Mouse (Mus musculus) CD8-positive naive resting alpha-beta T cell, adult 2 months (primary cell): Measurements from ENCODE around the gene Trim2.

Source experiments
- DNase-seq, 2 experiments: peaks; one replicate each; pipeline ENCODE4 v3.0.0; 2022; ENCODE audit warnings: low read depth in 2 of 2, low spot score in 2 of 2

The Trim2 gene

DNA sequence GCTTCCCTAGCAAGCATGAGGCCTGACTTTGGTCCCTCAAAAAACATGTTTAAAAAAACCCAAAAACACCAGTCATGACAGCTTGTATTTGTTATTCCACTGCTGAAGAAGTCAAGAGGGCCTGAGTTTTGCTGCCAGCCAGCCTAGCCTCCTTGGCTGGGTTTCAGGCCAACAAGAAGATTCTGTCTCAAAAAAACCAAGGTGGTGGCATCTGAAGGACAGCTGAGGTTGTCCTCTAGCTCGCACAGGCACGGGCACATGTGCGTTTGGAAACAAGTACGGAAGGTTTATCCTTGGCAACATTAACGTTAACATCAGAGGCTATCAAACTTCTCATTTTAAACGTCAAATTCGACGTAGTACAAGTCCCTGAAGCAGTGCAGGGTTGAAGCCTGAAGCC lies 79.0 kb downstream of the Trim2 start:
- no peak for DNase-seq

DNA sequence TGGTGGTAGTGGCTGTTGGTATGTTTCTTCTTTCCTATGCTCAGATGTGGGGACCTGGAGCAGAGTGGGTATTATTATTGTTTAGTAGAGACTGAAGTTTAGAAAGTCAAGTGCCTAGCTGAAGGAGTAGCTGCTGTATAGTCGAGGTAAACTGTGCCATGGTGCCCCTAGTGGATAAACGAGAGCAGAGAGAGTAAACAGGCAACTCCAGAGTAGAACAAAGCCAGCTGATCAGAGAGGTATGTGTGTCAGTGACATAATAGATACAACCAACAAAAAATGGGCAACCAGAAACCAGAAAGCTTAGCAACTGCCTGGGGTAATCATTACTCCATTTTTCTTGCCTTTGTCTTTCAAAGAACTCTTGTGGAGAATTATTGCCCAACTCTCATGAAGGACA lies 81.7 kb downstream of the Trim2 start:
- no peak for DNase-seq

DNA sequence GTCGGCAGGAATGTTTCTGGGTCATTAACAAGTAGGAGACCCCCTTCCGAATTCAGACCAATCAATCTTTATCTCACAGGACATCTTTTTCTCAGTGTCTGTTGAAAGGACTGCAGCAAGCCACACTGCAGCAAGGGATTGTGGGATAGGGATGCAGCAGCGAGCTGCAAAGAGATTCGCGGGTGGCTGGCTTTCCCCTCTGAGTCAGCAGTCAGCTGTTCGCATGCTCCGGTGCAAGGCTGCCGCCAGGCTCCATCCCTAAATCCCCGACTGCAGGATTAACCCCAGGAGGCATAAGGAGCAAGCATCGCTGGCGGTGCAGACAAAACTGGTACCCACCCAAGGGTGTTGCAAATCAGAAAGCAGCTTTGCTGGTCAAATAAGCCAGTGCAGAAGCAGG lies 85.9 kb downstream of the Trim2 start:
- DNase-seq = no peak

DNA sequence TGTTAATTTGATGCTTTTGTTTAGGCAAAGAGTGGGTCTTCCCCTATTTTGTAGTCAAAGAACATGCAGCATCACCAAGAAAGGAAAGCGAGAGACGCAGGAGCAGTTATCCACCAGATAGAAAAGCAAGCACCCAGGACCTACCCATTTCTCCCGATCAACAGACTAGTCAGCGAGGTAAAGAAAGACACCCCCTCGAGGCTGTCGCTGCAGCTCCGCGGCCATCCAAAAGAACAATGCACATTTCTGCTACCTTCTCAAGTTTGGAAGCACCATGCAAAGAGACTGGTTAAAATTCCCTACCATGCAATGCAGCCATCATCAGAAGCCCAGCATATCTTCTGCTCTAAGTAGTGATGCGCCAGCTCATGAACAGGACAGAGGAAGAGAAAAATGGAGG lies 86.4 kb downstream of the Trim2 start:
- no peak for DNase-seq

DNA sequence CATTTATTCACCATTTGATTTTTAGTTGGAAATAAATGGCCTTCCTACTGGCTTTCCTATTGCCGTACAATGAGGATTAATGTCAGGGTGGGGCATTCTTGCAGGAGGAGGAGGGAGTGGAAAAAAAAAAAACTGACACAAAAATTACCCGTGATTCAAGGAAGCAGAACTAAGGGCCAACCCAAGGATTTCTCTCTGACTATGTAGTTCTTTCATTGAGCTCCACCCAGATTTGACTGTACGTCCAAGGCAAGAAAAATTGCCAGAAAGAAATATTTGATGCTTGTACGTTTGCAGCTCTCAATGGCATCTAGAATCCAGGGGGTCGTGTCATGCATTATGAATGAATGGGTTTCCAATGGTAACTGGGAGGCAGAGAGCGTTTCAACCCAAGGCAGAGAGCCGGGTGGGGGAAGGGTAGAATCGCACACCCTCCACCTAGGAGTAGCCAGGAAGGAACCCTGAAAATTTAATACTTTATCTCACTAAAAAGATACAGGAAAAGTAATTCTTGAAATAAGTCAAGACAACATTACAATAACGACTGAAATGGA lies 86.9 kb downstream of the Trim2 start:
- no peak for DNase-seq

DNA sequence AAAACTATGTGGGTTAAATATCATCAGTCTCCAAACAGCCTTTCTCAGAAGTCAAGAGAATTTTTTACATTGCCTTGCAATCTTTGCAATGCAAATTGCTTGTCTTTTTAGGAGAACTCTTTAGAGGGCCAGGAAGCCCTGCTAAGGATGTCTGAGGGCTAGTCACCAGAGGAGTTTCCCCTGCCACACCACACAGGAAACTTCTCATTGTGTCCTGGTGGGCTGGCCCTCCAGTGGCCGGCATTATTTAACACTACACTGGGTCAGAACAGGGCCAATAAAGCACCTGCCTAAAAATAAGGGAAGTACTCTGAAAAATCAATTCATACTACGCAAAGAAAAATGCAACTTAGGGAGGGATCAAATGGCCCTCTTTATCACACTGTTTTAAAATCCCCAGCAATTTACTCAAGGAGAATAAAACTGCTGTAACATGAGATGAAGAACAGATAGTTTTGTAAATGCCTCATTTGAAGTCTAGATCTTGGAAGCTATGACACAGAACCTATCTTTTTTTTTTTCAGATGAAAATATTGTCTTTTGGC lies 87.4 kb downstream of the Trim2 start:
- DNase-seq = no peak

DNA sequence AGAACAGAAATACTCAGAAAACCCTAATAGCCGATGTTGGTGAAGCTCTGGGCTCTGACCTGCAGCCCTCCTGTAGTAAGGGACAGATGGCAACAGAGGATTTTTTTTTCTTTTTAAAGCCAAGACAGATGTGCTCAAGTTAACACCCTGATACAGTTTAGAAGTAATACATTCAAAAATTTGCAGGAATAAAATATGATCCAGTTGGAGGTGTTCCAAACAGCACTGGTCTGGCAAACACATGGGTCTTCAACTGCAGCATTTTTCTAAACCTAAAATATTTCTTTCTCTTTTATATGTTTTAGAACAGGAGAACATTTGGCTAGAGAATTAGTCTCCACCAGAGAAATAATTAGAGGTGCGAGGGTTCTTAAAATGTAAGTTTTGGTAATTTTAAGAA lies 88.2 kb downstream of the Trim2 start:
- DNase-seq = no peak

DNA sequence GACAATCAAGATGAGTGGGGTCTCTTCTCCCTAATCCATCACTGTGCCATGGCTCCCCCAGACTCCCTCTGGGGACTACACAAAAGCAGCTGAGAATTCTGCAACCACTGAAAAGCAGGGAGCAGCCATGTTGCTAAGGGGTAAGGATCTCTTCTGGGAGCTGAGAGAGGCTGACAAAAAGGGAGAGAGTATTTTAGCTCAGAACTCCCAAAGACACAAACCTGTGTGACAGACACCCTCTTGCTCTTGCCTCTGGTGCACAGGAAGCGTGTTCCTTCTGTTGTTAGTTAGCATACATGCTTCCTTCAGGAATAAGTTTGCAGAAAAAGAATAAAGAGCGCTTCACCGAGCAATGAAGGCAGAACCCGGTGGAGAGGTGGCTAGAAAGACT lies 88.7 kb downstream of the Trim2 start:
- no peak for DNase-seq

DNA sequence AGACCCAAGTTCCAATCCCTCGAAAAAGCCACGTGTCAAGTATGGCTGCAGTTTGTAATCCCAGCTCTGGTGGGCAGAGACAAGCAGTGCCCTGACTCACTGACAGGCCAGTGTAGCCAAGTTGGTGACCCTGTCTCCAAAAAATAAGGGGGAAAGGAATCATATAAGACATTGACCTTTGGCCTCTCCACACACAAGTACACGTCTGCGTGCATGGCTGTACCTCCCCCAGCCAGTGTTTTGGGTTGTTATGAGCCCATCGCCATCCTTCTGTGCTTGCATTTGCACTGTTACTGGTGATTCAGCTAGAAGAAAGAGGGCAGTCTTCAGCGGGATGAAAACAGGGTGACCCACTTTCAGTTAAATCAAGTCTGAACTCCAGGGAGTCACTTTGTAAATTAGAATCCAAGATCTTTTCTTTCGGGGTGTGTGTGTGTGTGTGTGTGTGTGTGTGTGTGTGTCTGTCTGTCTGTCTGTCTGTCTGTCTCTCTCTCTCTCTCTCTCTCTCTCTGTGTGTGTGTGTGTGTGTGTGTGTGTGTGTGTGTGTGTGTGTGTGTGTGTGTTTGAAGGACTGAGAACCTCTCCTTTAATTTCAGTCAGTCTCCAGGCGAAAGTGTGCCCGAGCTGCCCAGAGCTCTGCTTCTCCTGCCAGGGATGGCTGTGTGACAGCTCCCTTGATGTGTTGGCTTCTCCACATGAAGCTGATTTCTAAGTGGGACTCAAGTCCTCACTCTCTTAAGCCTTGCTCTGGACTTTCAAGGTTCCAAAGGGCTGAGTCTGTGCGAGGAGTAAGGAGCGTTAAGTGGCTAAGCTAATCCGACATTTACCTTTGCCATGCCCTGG lies 89.3 kb downstream of the Trim2 start:
- no peak for DNase-seq

DNA sequence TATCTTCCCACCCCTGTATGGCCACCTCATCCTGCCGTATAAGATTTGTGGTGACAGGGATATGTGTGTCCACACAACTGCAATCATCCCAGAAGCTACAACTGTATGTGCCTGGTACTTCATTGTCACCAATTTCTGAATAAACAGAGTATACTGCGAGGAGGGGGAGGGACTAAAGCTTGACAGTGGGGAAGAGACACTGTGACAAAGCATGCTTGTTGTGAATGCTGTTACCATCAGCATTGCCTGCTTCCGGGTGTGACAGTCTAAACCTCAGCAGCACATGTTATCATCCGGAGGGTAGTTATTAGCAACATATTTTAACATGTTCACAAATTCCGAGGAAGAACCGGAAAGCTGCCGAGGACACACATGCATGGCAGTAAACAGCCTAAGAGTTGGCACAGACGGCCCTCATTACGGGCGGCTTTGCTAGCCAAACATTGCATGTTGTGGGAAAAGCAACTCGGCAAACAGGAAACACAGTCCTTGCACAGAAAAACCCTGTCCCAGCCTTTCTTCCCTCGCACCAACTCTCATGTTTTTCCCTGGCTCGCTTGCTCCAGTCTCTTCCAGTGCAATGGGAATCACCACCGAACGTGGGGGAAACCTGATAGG lies 90.8 kb downstream of the Trim2 start:
- no peak for DNase-seq

DNA sequence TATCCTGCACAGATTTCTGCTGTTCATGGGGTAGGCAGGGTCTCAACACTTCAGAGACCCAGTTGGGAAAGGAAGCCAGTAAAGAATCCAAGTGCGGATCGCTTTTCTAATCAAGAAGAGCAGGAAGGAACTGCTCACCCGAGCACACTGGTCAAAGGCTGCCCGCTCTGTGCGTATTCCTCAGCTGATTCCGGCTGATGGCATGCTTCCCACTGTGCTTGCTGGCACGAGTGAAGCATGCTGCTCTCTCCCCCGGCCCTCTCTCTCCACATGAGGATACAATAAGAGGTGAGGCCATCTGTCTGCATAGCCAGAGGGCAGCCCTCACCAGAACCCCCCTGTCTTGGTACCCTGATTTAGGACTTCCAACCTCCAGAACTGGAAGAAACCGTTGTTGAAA lies 91.4 kb downstream of the Trim2 start:
- DNase-seq = no peak

DNA sequence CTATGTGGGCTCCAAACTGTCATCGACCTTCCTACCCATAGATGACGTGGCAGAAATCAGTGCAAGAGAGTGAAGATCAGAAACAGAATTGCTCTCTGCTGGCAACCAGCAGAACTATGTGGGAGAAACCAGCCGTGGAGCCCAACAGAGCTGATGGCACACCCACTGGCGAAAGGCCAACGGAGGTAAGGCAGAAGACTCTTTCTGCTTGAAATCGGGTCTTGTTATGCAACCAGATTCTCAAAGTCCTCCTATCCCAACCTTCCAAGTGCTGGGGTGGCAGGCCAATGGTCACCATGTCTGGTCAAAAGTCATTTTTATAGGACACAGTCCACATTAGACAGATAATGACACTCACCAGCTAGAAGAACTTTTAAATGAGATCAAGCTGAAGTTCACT lies 92.2 kb downstream of the Trim2 start:
- DNase-seq = no peak

DNA sequence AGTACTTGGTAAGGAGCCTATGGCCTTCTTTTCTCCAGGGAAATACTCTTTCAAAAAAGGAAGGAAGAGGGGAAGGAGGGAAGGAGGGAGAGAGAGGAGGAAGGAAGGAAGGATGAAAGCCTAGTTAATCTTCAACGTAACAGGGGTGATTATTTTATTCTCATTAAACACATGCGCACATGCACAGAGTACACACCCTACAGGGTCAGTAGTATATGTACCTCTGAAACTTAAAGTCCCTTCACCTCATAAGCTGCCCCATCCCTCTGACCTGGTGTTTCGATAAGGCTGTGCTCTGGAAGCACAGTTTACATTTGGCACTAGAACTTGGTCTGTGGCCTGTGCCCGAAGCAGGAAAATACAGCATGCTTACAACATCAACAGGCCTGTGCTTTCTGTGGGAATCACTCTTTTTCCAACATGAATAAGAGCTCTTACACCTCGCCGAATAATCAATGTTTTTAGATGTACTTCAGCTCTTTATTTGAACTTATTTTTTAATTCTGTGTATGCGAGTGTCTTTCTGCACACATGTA lies 95.3 kb downstream of the Trim2 start:
- DNase-seq = no peak

DNA sequence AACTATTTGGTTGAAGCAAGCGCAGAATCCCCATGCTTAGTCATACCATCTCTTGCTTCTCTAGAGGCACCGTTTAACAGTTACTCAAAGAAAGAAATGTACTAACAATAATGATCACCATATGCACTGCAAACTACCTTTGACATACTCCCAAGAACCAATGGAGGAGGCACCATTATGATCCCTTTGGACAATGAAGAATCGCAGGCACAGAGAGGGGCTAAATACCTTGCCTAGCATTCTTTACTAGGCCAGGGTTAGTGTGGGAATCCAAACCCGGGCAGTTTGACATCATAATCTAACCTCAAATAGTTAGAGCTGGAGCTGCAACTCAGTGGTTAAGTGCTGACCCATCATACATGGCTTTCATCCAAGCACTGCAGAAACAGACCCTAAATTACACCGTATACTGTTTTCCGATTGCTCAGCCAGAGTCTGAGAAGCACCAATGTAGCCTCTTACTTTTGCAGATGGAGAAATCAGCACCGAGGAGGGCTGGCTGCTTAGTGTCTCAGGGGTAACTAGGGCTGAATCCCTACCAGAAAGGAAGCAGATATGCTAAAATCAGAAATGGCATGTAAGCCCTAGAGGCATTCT lies 97.7 kb downstream of the Trim2 start:
- no peak for DNase-seq

DNA sequence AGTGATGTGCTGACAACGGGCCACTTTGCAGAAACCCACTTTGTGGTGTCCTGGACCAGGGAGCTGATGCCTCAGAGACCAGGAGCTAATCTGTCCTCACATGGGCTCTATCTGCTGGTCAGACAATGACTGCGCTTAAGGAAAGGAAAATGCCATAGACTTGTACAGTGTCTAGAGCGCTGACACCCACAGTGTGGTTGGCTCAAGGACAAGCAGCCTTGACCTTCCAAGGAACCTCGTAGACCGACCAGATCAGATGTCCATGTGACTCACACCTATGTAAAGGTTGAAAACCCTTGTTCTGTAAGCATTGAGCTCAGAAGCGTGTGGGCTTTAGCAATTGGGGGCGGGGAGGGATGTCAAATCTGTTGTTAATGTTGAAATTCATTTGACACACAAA lies 98.2 kb downstream of the Trim2 start:
- DNase-seq = no peak

DNA sequence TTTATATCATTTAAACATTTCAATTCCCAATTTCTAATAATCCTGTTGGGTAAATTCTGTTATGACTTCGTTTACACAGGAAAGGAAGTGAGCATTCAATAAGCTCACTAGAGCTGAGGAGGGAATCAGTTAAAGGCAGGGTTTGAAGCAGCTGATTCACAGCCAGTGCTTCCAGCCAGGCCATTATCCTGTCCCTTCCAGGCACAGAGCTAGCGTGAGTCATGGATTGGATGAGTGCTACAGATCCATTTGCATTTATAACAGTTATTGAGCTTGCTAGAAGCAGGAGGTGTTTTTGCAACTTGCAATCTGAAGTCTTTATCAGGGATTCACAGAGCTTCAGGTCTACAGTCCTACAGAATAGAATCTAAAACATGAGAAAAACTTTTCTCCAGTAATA lies 99.3 kb downstream of the Trim2 start:
- DNase-seq = no peak

DNA sequence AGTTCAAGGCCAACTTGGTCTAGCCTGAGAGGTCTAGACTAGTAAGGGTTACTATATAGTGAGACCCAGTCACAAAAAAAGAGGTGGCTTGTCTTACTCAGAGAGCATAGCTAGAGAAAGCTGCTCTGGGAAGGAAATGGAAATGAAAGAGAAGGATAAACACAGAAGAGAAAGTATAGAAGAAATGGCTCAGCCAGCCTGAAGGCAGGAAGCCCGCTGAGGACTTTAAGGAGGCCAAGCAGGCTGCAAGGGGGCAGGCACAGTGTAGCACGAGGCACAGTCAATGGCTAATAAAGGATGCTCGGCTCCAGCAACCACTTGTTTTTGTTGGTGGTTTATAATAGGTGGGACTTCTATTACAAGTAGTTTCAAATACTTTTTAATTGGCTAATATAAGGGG lies 100.6 kb downstream of the Trim2 start:
- DNase-seq = no peak

DNA sequence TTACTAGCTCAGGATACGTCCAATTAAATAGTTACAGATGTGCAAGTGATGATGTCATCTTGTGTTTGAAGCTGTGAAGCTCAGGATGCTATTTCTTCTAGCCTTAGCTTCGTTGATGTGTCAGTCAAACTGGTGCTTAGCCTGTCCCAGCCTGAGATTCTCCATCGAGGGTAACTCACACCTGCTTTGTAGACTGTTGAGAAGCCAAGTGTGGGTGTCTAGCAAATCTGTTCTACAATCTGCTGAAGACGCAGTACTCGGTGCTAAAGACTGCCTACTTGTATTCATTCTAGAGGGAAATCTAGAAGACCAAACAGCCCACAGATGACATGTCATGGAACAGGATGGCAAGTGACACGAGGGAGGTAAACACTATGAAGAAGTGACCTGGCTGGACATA lies 101.0 kb downstream of the Trim2 start:
- DNase-seq = no peak

DNA sequence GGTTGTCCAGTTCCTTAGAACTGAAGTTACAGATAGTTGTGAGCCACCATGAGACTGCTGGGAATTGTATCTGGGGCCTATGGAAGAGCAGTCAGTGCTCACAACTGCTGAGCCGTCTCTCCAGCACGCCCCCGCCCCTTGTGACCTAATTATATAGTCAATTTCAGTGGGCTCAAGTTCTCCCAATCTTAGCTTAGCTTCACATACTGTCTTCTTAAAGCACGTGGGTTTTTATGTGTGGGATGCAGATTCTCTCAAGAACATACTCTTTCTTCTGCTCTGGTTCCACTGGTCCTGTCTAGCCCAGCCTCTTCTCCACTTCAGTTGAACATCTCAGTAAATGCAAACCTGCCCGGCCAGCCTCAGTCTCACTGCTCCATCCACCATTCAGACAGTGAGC lies 102.0 kb downstream of the Trim2 start:
- no peak for DNase-seq

DNA sequence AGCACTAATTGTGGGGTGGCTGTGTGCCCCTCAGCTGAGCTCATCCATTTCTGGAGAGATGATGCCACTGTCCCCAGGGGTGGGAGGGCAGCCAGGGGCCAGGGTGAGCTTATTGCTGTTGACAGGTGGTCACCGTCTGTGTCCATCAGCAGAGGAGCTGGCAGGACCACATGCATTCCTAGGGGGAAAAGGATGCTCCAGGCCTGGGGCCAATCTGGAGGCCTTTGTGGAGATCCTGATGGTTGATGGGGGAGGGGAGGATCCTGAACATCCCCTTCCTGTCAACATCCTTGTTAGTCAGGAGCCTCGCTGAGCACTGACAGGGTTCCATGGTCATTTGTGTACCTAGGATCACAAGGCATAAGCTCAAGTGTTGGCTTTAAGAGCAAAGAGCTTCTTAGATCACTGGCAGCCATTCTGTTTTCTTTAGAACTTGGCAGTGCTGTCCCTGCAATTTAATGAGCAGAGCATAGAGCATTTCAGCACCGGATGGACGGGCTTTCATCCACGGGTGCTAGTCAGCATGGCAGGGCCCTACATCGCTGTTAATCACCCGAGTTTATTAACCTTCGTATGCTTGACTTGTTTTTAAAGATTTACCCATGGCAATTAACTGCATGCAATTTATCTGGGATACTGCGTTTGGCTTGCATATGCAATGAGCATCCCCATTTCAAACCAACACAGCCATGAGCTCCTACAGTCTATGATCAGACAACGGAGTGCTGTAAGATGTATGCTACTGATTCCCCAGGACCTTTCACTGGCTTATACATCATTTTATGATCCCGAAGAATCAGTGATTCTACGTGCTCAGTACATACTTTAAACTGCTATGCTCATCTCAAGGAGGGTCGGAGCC lies 105.9 kb downstream of the Trim2 start:
- no peak for DNase-seq

DNA sequence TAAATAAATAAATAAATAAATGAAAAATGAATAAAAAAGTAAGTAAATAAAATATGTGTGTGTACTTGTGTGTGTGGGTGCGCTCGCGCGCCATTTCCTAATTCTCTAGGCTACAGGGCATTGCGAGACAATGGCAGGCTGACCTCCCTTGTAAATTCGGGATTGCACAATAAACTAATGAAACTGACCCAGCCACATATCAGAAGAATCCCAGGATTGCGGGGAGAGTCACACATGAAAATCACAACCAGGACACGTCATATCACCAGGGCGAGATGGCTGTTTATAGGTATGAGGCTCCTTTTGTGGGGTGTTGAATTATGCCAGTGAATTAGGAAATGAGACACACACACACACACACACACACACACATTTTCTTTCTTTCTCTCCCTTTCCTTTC lies 107.2 kb downstream of the Trim2 start:
- no peak for DNase-seq
